Mouse (Mus musculus) MEL (cell line): ENCODE measurements around the gene Ikzf3. TPM values are rescaled to one million over a fixed set of nuclear protein-coding genes. Genes with fewer than 3 reads are reported as not detected.

Experiments
- DNase-seq: peaks from one replicate; pipeline ENCODE4 v3.0.0; 2011; ENCODE audit warnings: low read depth, low spot score
- H3K27ac ChIP-seq: 2 replicates; pipeline ENCODE4 v1.5.1; 2012; ENCODE audit warnings: low read depth, mild to moderate bottlenecking, control low read depth, low read length, moderate library complexity; ENCODE audit not compliant: control insufficient read depth
- H3K27me3 ChIP-seq, 2 experiments: fragments of 150-350 bp in 1 of 2; sonication (generic) in 1 of 2; 2 replicates each; pipeline ENCODE4 v1.6.1; 2012; ENCODE audit warnings: low read length in 2 of 2, mild to moderate bottlenecking in 2 of 2, improper control_type of control experiment in 1 of 2, moderate library complexity in 1 of 2; ENCODE audit not compliant: insufficient read depth in 2 of 2, control insufficient read depth in 1 of 2
- H3K36me3 ChIP-seq, 2 experiments: 2 replicates each; pipeline ENCODE4 v1.6.1; 2012 to 2014; ENCODE audit warnings: low read length in 2 of 2, improper control_type of control experiment in 1 of 2, inconsistent platforms in 1 of 2, mild to moderate bottlenecking in 1 of 2; ENCODE audit not compliant: insufficient read depth in 2 of 2, control insufficient read depth in 1 of 2
- H3K4me1 ChIP-seq, 2 experiments: fragments of 150-350 bp in 1 of 2; sonication (generic) in 1 of 2; 2 replicates each; pipeline ENCODE4 v1.6.1; 2012; ENCODE audit warnings: low read length in 2 of 2, improper control_type of control experiment in 1 of 2, mild to moderate bottlenecking in 1 of 2; ENCODE audit not compliant: insufficient read depth in 2 of 2, control insufficient read depth in 1 of 2
- H3K4me3 ChIP-seq, 2 experiments: fragments of 150-350 bp in 1 of 2; sonication (generic) in 1 of 2; 2 replicates each; pipeline ENCODE4 v1.5.1; 2012; ENCODE audit warnings: low read depth in 2 of 2, low read length in 2 of 2, mild to moderate bottlenecking in 2 of 2, moderate library complexity in 2 of 2, control low read depth in 1 of 2, improper control_type of control experiment in 1 of 2; ENCODE audit not compliant: control insufficient read depth in 1 of 2, insufficient read depth in 1 of 2
- H3K79me2 ChIP-seq: 2 replicates; pipeline ENCODE4 v1.6.1; 2012; ENCODE audit warnings: mild to moderate bottlenecking, low read length, moderate library complexity; ENCODE audit not compliant: control insufficient read depth, poor library complexity, insufficient read depth
- H3K9ac ChIP-seq: 2 replicates; pipeline ENCODE4 v1.6.1; 2012; ENCODE audit warnings: low read depth, mild to moderate bottlenecking, control low read depth, low read length, moderate library complexity; ENCODE audit not compliant: control insufficient read depth, poor library complexity, severe bottlenecking
- H3K9me3 ChIP-seq: fragments of 150-350 bp; sonication (generic); replicated peaks from 2 replicates; pipeline ENCODE4 v1.6.1; 2012; ENCODE audit warnings: mild to moderate bottlenecking, low read length, improper control_type of control experiment, moderate library complexity; ENCODE audit not compliant: insufficient read depth
- BHLHE40 ChIP-seq: IDR thresholded peaks from 2 replicates; pipeline ENCODE4 v1.6.1; 2012; ENCODE audit warnings: low read depth, mild to moderate bottlenecking, inconsistent platforms, low read length, improper control_type of control experiment, borderline replicate concordance
- CHD1 ChIP-seq: IDR thresholded peaks from 2 replicates; pipeline ENCODE4 v1.6.1; 2012; ENCODE audit warnings: low read depth, mild to moderate bottlenecking, inconsistent platforms, low read length, improper control_type of control experiment
- CHD2 ChIP-seq: IDR thresholded peaks from 2 replicates; pipeline ENCODE4 v1.6.1; 2011; ENCODE audit warnings: low read length, improper control_type of control experiment
- CTCF ChIP-seq, 3 experiments: IDR thresholded peaks in 2 of 3; conservative IDR thresholded peaks in 1 of 3; 2 replicates each; pipeline ENCODE4 v1.5.1; 2011 to 2012; ENCODE audit warnings: low read length in 3 of 3, low read depth in 2 of 3, mild to moderate bottlenecking in 2 of 3, improper control_type of control experiment in 1 of 3, inconsistent platforms in 1 of 3, mixed read lengths in 1 of 3, moderate library complexity in 1 of 3; ENCODE audit not compliant: control insufficient read depth in 1 of 3, insufficient read depth in 1 of 3, poor library complexity in 1 of 3, severe bottlenecking in 1 of 3
- E2F4 ChIP-seq: IDR thresholded peaks from 2 replicates; pipeline ENCODE4 v1.6.1; 2011; ENCODE audit warnings: low read depth, low read length, improper control_type of control experiment, borderline replicate concordance
- EP300 ChIP-seq, 2 experiments: IDR thresholded peaks; 2 replicates each; pipeline ENCODE4 v1.6.1; 2011; ENCODE audit warnings: improper control_type of control experiment in 2 of 2, low read length in 2 of 2, low read depth in 1 of 2, mild to moderate bottlenecking in 1 of 2
- ETS1 ChIP-seq: IDR thresholded peaks from 2 replicates; pipeline ENCODE4 v1.6.1; 2012; ENCODE audit warnings: low read depth, mild to moderate bottlenecking, inconsistent platforms, low read length, improper control_type of control experiment, moderate library complexity
- GATA1 ChIP-seq: IDR thresholded peaks from 2 replicates; pipeline ENCODE4 v1.6.1; 2011; ENCODE audit warnings: low read depth, low read length, improper control_type of control experiment
- KAT2A ChIP-seq: conservative IDR thresholded peaks from 2 replicates; pipeline ENCODE4 v1.6.1; 2012; ENCODE audit warnings: low read depth, low read length, improper control_type of control experiment, inconsistent platforms
- MAFK ChIP-seq: IDR thresholded peaks from 2 replicates; pipeline ENCODE4 v1.6.1; 2011; ENCODE audit warnings: low read depth, mild to moderate bottlenecking, low read length, improper control_type of control experiment, borderline replicate concordance
- MAX ChIP-seq: IDR thresholded peaks from 2 replicates; pipeline ENCODE4 v1.6.1; 2011; ENCODE audit warnings: low read length, improper control_type of control experiment
- MAZ ChIP-seq: IDR thresholded peaks from 2 replicates; pipeline ENCODE4 v1.6.1; 2012; ENCODE audit warnings: low read depth, mild to moderate bottlenecking, inconsistent platforms, low read length, improper control_type of control experiment
- MEF2A ChIP-seq: IDR thresholded peaks from 2 replicates; pipeline ENCODE4 v1.6.1; 2014; ENCODE audit warnings: low read depth, mild to moderate bottlenecking, inconsistent platforms, low read length, improper control_type of control experiment; ENCODE audit not compliant: poor library complexity, insufficient replicate concordance, severe bottlenecking; ENCODE audit errors: extremely low read depth
- MXI1 ChIP-seq: IDR thresholded peaks from 2 replicates; pipeline ENCODE4 v1.6.1; 2011; ENCODE audit warnings: mild to moderate bottlenecking, low read depth, low read length, improper control_type of control experiment
- MYC ChIP-seq: IDR thresholded peaks from 2 replicates; pipeline ENCODE4 v1.6.1; 2011; ENCODE audit warnings: low read depth, mild to moderate bottlenecking, low read length, improper control_type of control experiment, moderate library complexity
- NRF1 ChIP-seq: IDR thresholded peaks from 2 replicates; pipeline ENCODE4 v1.6.1; 2014; ENCODE audit warnings: low read depth, mild to moderate bottlenecking, inconsistent platforms, low read length, improper control_type of control experiment, moderate library complexity; ENCODE audit not compliant: poor library complexity, insufficient read depth, severe bottlenecking
- POLR2A ChIP-seq, 2 experiments: IDR thresholded peaks; 2 replicates each; pipeline ENCODE4 v1.6.1; 2011 to 2012; ENCODE audit warnings: low read length in 2 of 2, mild to moderate bottlenecking in 2 of 2, control low read depth in 1 of 2, improper control_type of control experiment in 1 of 2, low read depth in 1 of 2, moderate library complexity in 1 of 2; ENCODE audit not compliant: control insufficient read depth in 1 of 2, insufficient read depth in 1 of 2, poor library complexity in 1 of 2
- POLR2AphosphoS2 ChIP-seq: IDR thresholded peaks from 2 replicates; pipeline ENCODE4 v1.6.1; 2011; ENCODE audit warnings: low read length, improper control_type of control experiment
- RCOR1 ChIP-seq: IDR thresholded peaks from 2 replicates; pipeline ENCODE4 v1.6.1; 2012; ENCODE audit warnings: low read depth, mild to moderate bottlenecking, inconsistent platforms, low read length, improper control_type of control experiment
- SIN3A ChIP-seq: IDR thresholded peaks from 2 replicates; pipeline ENCODE4 v1.6.1; 2012; ENCODE audit warnings: low read length, improper control_type of control experiment, inconsistent platforms
- SMC3 ChIP-seq: IDR thresholded peaks from 2 replicates; pipeline ENCODE4 v1.6.1; 2011; ENCODE audit warnings: low read depth, low read length, improper control_type of control experiment
- TAL1 ChIP-seq: IDR thresholded peaks from 2 replicates; pipeline ENCODE4 v1.6.1; 2012; ENCODE audit warnings: mild to moderate bottlenecking, inconsistent platforms, low read length, moderate library complexity, mixed read lengths
- TBP ChIP-seq: IDR thresholded peaks from 2 replicates; pipeline ENCODE4 v1.8.0; 2011; ENCODE audit warnings: low read depth, low read length, improper control_type of control experiment
- TCF12 ChIP-seq: IDR thresholded peaks from 2 replicates; pipeline ENCODE4 v1.6.1; 2014; ENCODE audit warnings: low read depth, mild to moderate bottlenecking, inconsistent platforms, low read length, improper control_type of control experiment, moderate library complexity
- USF1 ChIP-seq: IDR thresholded peaks from 2 replicates; pipeline ENCODE4 v1.6.1; 2014; ENCODE audit warnings: low read depth, mild to moderate bottlenecking, inconsistent platforms, low read length, improper control_type of control experiment, moderate library complexity
- USF2 ChIP-seq, 2 experiments: IDR thresholded peaks; 2 replicates each; pipeline ENCODE4 v1.6.1; 2011 to 2012; ENCODE audit warnings: improper control_type of control experiment in 2 of 2, low read length in 2 of 2, borderline replicate concordance in 1 of 2, inconsistent platforms in 1 of 2, low read depth in 1 of 2, mild to moderate bottlenecking in 1 of 2; ENCODE audit not compliant: insufficient read depth in 1 of 2
- ZC3H11A ChIP-seq: IDR thresholded peaks from 2 replicates; pipeline ENCODE4 v1.6.1; 2012; ENCODE audit warnings: low read depth, mild to moderate bottlenecking, inconsistent platforms, low read length, improper control_type of control experiment
- polyA plus RNA-seq, 2 experiments: library from polyadenylated mRNA; stranded (reverse) in 1 of 2; unstranded in 1 of 2; fragments of >175 nt in 1 of 2; fragments of >200 nt in 1 of 2; gene quantifications; 2 replicates each; pipeline versions ENCODE4 v1.2.1 to v1.2.4; 2012; ENCODE audit warnings: low replicate concordance in 2 of 2, low read depth in 1 of 2; ENCODE audit not compliant: insufficient read length in 2 of 2, insufficient read depth in 1 of 2, missing spikeins in 1 of 2
- total RNA-seq: library from RNA; depleted of rRNA; stranded (reverse); fragments of 300-350 nt; gene quantifications from 2 replicates; pipeline ENCODE4 v1.2.3, GENCODE M21; 2012

Gene Ikzf3
- total and polyA plus RNA-seq, 3 experiments: 0.12 TPM; not detected in 2

GRCm38 (mm10) chr11:98581286-98582029 is 35.6 kb upstream of the Ikzf3 start (continued):
- TF ChIP-seq USF1: no peak
- TF ChIP-seq KAT2A: no peak
- TF ChIP-seq MYC: peak; percentile 46; the same call in 1 of the 2 replicates

DNA sequence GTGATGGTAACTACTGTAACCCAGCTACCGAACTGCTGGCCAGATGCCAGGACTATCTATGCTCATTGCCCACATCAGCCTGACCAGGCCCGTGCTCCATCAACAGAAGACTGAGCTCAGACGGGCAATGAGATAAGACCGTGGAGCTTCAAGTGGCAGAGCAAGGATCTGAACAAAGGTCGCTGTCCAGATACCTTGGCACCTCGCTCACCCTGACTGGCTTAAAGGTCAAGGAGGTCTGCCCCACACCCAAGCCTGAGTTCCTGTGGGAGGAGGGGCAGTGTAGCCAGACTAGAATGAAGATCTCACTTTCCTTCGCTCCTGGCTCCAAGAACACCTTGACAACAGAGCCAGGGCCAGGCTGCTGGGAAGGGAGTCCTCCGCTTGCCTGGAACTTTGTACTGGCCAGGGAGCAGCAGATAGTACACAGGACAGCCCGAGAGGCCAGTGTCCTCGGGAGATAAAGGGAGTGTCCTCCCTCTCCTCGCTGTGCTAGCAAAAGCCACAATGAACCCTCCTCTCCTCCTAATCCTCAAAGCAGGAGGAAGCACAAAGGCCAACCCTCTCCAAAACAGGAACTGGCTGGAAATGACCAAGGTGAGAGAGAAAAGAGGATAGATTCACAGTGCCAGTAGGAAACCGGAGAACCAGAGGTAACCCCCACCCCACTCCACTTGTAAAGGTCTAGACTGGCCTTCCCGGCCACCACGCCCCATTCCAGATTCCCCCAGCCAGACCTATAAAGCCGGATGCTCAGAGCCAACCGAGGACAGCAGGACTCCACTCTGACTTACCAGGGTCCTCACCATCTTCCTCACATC is 34.7 kb upstream of the Ikzf3 start:
- DNase-seq: peak; percentile 91

More for the DNA sequence above, 34.7 kb upstream of the Ikzf3 start:
- TF ChIP-seq TAL1 (peak; percentile 85), RCOR1 (peak; percentile 60; the same call in 1 of the 2 replicates), ZC3H11A (no peak), MAZ (peak; percentile 47), CHD1 (peak; percentile 85; the same call in 1 of the 2 replicates), MAX (no peak; the same call in 1 of the 2 replicates), ETS1 (peak; percentile 72), TBP (0 out of 2 replicates have a peak, but pooled peaks have one; percentile 37), POLR2A (IDR thresholded peaks at IDR 0.05; ENCODE audit: control insufficient read depth in 1 of 2, insufficient read depth in 1 of 2, low read depth in 1 of 2, low read length in 2 of 2, poor library complexity in 1 of 2) (peak in 1 of 2 experiments; percentile 38; a peak in 1 of 4 replicates), SMC3 (0 out of 2 replicates have a peak, but pooled peaks have one; percentile 1), E2F4 (no peak), POLR2AphosphoS2 (peak; percentile 63), MEF2A (peak; percentile 10; the same call in 1 of the 2 replicates), CHD2 (no peak; the same call in 1 of the 2 replicates), GATA1 (peak; percentile 84), TCF12 (peak; percentile 74), USF1 (no peak), BHLHE40 (peak; percentile 87), MXI1 (no peak; the same call in none of the 2 replicates), NRF1 (no peak), MAFK (no peak), SIN3A (peak; percentile 21), EP300 (IDR thresholded peaks at IDR 0.05; ENCODE audit: low read depth in 1 of 2, low read length in 2 of 2) (peak; percentile 70 to 89), USF2 (IDR thresholded peaks at IDR 0.05; ENCODE audit: borderline replicate concordance in 1 of 2, insufficient read depth in 1 of 2, low read depth in 1 of 2, low read length in 2 of 2) (no peak), CTCF (IDR thresholded peaks at IDR 0.05 in 2 of 3, conservative IDR thresholded peaks at IDR 0.05 in 1 of 3; ENCODE audit: control insufficient read depth in 1 of 3, insufficient read depth in 1 of 3, low read depth in 2 of 3, low read length in 3 of 3, poor library complexity in 1 of 3, severe bottlenecking in 1 of 3) (no peak)
- Histone ChIP-seq H3K36me3 (peaks cover 2 to 50% of the 10 kb centered on the region in 2 experiments; a peak in 3 of 4 replicates), H3K27me3 (no peaks in the 10 kb centered on the region), H3K9me3 (no peaks in the 10 kb centered on the region), H3K4me3 (peak overlapping the region in 1 of 2 experiments; percentile 17; a peak in 1 of 4 replicates), H3K9ac (peak overlapping the region; percentile 70), H3K79me2 (peaks cover 15% of the 10 kb centered on the region), H3K4me1 (peaks cover 33 to 58% of the 10 kb centered on the region in 2 experiments), H3K27ac (peak overlapping the region; percentile 99)
